Mouse (Mus musculus) hindbrain, embryonic 11.5 days (tissue): ENCODE measurements at regions not wholly inside any gene's neighbourhood (a gene's known extent, or its start where the extent isn't known, plus 50 kb on each side); places are given as distances from the start of the nearest gene placed in this dataset.

Experiments used
- ATAC-seq: fragments of 200-750 bp; cut with Nextera tagmentation; 2 replicates; pipeline ENCODE4 v1.8.0; 2017; ENCODE audit warnings: mild to moderate bottlenecking, moderate TSS enrichment, moderate library complexity; ENCODE audit not compliant: low FRiP score
- DNase-seq: peaks from one replicate; pipeline ENCODE4 v3.0.0-alpha.2; 2015; ENCODE audit warnings: low spot score
- H3K27ac ChIP-seq: fragments of 300-500 bp; sonication (generic); 2 replicates; pipeline ENCODE4 v1.5.1; 2014; ENCODE audit warnings: mild to moderate bottlenecking, low read depth, low read length
- H3K27me3 ChIP-seq: fragments of 300-500 bp; sonication (generic); 2 replicates; pipeline ENCODE4 v1.6.1; 2014; ENCODE audit warnings: mild to moderate bottlenecking, low read length, moderate library complexity, mixed read lengths; ENCODE audit not compliant: control insufficient read depth, insufficient read depth
- H3K36me3 ChIP-seq: fragments of 300-500 bp; sonication (generic); 2 replicates; pipeline ENCODE4 v1.6.1; 2014; ENCODE audit warnings: mild to moderate bottlenecking, low read length, moderate library complexity, mixed read lengths; ENCODE audit not compliant: control insufficient read depth, insufficient read depth
- H3K4me1 ChIP-seq: fragments of 300-500 bp; sonication (generic); replicated peaks from 2 replicates; pipeline ENCODE4 v1.6.1; 2014; ENCODE audit warnings: low read length, mixed read lengths; ENCODE audit not compliant: control insufficient read depth, insufficient read depth
- H3K4me2 ChIP-seq: fragments of 300-500 bp; sonication (generic); replicated peaks from 2 replicates; pipeline ENCODE4 v1.6.1; 2014; ENCODE audit warnings: mild to moderate bottlenecking, low read depth, low read length
- H3K4me3 ChIP-seq: fragments of 300-500 bp; sonication (generic); 2 replicates; pipeline ENCODE4 v1.5.1; 2014; ENCODE audit warnings: low read depth, low read length
- H3K9ac ChIP-seq: fragments of 300-500 bp; sonication (generic); 2 replicates; pipeline ENCODE4 v1.6.1; 2014; ENCODE audit warnings: low read depth, low read length
- H3K9me3 ChIP-seq: fragments of 300-500 bp; sonication (generic); 2 replicates; pipeline ENCODE4 v1.6.1; 2016; ENCODE audit warnings: low read length; ENCODE audit not compliant: control insufficient read depth
- WGBS: fragments of 180-500 bp; shearing (Covaris S2); extraction: QIAGEN DNeasy Blood & Tissue Kit; methylation state at CpG from one replicate; pipeline ENCODE4 v1.1.7; 2014; 5-methylcytosine and 5-hydroxymethylcytosine counted together

DNA sequence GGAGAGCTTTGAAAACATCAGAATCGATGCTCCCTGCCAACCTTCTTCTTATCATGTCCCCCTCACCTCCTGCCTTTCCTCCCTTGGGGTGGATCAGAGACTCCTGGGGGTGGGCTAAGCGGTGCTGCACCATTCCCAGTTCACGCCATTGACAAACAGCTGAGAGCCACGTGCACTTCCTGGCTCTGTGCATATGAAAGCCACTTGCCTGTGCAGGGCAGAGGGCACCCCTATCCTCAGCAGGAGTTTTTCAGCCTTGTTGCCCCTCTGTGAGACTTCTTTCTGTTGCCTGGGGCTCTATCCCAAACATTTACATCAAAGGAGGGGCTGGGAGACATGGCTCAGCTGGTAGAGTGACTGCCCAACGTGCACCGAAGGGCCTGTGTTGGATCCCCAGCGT is 531.1 kb upstream of the Tbx3 start:
- WGBS: 16% methylated on average over 7 of the region's 7 CpGs
- Histone ChIP-seq H3K4me2 (no peak overlapping the region), H3K36me3 (no peaks in the 10 kb centered on the region), H3K4me1 (peaks cover 3% of the 10 kb centered on the region; the same call in 1 of the 2 replicates), H3K9me3 (no peaks in the 10 kb centered on the region), H3K27ac (no peak overlapping the region), H3K27me3 (no peaks in the 10 kb centered on the region), H3K4me3 (no peak overlapping the region), H3K9ac (no peak overlapping the region)
- no peak for ATAC-seq
- no peak for DNase-seq

DNA sequence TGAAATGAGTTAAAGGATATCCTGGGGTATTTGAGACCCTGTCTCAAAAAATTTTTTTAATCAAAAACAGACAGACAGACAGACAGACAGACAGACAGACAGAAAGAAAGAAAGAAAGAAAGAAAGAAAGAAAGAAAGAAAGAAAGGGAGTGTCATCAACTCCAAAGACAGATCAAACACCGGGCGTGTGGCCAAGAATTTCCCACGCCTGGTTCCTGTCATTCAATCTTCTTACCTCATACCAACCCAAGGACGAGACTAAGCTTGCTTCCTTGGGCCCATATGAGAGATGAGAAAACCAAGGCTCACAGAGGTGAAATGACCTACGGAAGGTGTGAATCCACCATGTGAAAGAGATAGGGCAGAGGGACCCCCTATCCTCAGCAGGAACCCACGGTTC is 530.7 kb upstream of the Tbx3 start:
- 80% methylated on average over 6 of the region's 6 CpGs for WGBS
- Histone ChIP-seq H3K4me2 (no peak overlapping the region), H3K4me3 (no peak overlapping the region), H3K27ac (no peak overlapping the region), H3K4me1 (peaks cover 3% of the 10 kb centered on the region; the same call in 1 of the 2 replicates), H3K9me3 (no peaks in the 10 kb centered on the region), H3K27me3 (no peaks in the 10 kb centered on the region), H3K9ac (no peak overlapping the region), H3K36me3 (no peaks in the 10 kb centered on the region)
- no peak for ATAC-seq
- DNase-seq: no peak

DNA sequence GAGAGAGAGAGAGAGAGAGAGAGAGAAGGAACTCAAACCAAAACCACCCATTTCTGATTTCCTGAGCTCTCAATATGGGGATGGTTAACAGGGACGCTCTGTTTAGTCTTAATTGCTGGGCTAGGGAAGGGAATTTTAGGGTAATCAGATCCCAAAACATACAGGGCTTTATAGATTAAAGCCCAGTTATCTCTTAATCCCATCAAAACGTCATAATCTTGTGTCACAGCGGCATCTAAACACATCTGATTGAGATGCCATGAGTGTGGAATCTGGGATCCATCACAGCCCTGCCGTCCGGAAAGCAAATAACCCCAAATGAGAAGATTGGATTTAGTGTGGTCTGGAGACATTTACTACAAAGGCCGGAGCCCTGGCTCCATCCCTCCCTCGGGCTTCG is 527.1 kb upstream of the Tbx3 start:
- Histone ChIP-seq H3K27me3 (no peaks in the 10 kb centered on the region), H3K9ac (no peak overlapping the region), H3K9me3 (no peaks in the 10 kb centered on the region), H3K27ac (no peak overlapping the region), H3K4me1 (peaks cover 3% of the 10 kb centered on the region; the same call in 1 of the 2 replicates), H3K36me3 (no peaks in the 10 kb centered on the region), H3K4me3 (no peak overlapping the region), H3K4me2 (no peak overlapping the region)
- DNase-seq (no peak), ATAC-seq (no peak)
- WGBS: 73% methylated on average over 8 of the region's 8 CpGs

DNA sequence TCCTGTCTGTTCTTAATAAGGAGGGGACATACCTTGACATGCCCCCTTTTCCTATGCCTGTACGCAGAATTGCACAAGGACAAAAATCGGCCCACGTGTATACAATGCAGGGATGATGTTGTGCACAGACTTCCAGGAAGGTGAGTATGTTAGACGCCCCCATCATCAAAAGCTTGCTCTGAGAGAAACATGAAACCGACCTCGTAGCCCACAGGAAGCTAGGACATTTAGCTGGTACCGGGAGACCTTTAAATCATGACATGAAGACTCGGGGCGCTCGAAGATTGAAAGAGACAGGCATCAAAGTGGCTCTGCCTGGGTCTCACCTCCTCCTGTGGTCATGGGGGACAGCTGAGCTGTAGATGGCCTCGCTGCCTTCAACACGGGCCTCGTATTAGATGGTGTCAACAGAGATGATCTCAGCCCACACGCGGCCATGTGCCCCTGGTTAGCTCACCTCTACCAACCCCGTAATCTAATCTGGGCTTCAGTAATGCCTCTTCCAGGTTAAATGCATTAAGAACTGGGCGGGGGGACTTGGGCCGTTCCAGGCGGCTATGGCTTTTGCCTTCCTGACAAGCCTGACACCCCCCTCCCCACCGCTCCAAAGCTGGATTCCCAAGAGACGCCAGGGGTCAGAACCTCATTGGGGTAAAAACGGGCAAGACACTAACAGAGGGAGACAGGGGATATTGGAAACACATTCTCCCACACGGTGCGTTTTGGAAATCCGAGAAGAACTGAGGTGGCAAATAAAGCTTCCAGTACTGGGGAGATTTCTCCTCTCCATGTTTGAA is 520.9 kb upstream of the Tbx3 start:
- H3K27me3 ChIP-seq: no peaks in the 10 kb centered on the region
- H3K36me3 ChIP-seq: no peaks in the 10 kb centered on the region
- H3K27ac ChIP-seq: no peak overlapping the region
- H3K4me1 ChIP-seq: no peaks in the 10 kb centered on the region
- H3K9me3 ChIP-seq: no peaks in the 10 kb centered on the region
- DNase-seq (no peak), ATAC-seq (no peak)
- H3K4me3 ChIP-seq: no peak overlapping the region
- 72% methylated on average over 25 of the region's 25 CpGs for WGBS
- H3K4me2 ChIP-seq: no peak overlapping the region
- H3K9ac ChIP-seq: no peak overlapping the region

DNA sequence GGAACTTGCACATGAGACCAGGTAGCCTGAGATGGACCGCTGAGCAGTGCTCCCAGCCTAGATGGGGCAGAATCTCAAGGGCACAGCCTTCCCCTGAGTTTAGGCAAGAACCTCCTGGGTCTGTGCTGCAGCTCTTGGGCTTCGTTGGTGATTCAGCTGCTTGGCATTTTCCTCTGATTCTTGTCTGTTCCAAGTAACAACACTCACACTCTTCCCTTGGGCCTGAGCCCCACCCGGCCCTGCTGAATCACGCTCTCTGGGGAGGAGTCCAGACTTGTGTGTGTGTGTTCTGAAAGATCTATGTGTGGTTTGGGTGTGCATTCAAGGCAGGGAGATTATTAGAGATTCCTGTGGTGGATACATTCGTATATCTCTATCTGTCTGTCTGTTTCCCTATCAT is 517.4 kb upstream of the Tbx3 start:
- ATAC-seq (no peak), DNase-seq (no peak)
- no peaks in the 10 kb centered on the region for H3K36me3 ChIP-seq
- H3K4me2 ChIP-seq: no peak overlapping the region
- H3K27me3 ChIP-seq: no peaks in the 10 kb centered on the region
- 88% methylated on average over 5 of the region's 5 CpGs for WGBS
- no peak overlapping the region for H3K4me3 ChIP-seq
- H3K9me3 ChIP-seq: no peaks in the 10 kb centered on the region
- H3K4me1 ChIP-seq: no peaks in the 10 kb centered on the region
- no peak overlapping the region for H3K27ac ChIP-seq
- H3K9ac ChIP-seq: no peak overlapping the region

DNA sequence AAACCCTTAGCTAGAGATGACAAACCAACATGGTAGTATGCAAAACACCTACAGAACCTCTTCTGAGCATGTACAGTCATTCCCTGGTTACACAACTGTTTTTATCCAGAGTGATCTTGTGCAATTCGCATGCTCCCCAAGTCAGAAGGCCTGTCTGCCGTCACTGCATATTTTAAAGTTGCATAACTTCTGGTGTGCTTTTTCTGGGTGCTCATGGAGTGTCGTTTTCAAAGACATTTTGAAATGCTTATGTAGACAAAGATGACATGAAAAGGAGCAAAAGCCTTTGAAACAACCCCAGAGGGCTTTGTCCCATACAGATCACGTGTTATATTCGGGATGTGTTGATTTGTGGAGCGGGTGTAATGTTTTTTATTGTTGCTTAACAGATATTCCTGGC is 513.8 kb upstream of the Tbx3 start:
- 87% methylated on average over 6 of the region's 6 CpGs for WGBS
- Histone ChIP-seq H3K9me3 (no peaks in the 10 kb centered on the region), H3K4me3 (no peak overlapping the region), H3K9ac (no peak overlapping the region), H3K36me3 (no peaks in the 10 kb centered on the region), H3K27ac (no peak overlapping the region), H3K4me1 (no peaks in the 10 kb centered on the region), H3K27me3 (no peaks in the 10 kb centered on the region), H3K4me2 (no peak overlapping the region)
- no peak for ATAC-seq
- no peak for DNase-seq

DNA sequence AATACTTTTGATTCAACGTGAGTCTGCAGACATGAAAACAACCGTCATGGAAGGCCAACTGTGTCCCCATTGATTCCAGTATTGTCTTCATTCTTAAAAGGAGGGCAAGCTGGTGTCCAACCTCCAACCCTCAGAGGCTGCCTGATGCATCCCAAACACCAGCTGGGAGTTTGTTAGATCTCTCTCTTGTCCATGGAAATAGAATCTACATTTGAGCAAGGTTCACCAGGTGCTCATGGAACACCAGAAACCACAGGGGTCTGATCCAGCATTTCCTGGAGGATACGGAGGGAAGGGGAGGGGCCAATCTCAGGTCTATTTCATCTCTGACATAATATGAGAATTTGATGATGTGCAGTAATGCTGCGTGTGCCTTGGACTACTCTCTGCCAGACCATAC is 512.3 kb upstream of the Tbx3 start:
- H3K27ac ChIP-seq: no peak overlapping the region
- no peaks in the 10 kb centered on the region for H3K27me3 ChIP-seq
- no peak overlapping the region for H3K9ac ChIP-seq
- H3K4me2 ChIP-seq: no peak overlapping the region
- DNase-seq (no peak), ATAC-seq (no peak)
- no peak overlapping the region for H3K4me3 ChIP-seq
- 77% methylated on average over 4 of the region's 4 CpGs for WGBS
- H3K36me3 ChIP-seq: no peaks in the 10 kb centered on the region
- H3K4me1 ChIP-seq: no peaks in the 10 kb centered on the region
- no peaks in the 10 kb centered on the region for H3K9me3 ChIP-seq

DNA sequence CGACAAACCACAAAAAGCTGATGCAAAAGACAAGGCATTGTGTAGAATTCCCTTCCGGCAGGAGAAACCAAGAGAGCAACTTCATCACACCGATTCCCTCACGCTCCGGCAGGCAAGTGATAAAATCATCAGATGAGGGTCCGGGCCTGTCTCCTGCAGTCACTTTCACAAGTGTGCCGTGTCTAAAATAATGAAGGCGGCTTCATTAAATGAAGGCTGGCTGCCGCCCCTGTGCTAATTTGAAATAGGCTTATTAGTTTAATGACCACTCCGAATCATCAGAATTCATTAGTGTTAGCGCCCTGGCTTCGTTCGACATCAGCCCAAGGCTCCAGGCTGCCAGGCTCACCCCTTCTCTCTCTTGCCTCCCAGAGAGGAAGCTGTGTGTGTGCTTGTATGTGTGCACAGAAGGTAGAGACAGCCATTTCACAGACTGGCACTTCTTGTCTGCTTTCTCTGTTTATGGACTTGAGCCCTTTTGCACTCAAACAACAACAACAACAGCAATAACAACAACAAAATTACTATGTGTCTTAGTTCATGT is 508.3 kb upstream of the Tbx3 start:
- no peak for ATAC-seq
- WGBS: 89% methylated on average over 13 of the region's 13 CpGs
- no peaks in the 10 kb centered on the region for H3K27me3 ChIP-seq
- no peak overlapping the region for H3K4me3 ChIP-seq
- no peak for DNase-seq
- H3K4me2 ChIP-seq: no peak overlapping the region
- no peak overlapping the region for H3K27ac ChIP-seq
- H3K36me3 ChIP-seq: no peaks in the 10 kb centered on the region
- no peak overlapping the region for H3K9ac ChIP-seq
- no peaks in the 10 kb centered on the region for H3K9me3 ChIP-seq
- no peaks in the 10 kb centered on the region for H3K4me1 ChIP-seq

DNA sequence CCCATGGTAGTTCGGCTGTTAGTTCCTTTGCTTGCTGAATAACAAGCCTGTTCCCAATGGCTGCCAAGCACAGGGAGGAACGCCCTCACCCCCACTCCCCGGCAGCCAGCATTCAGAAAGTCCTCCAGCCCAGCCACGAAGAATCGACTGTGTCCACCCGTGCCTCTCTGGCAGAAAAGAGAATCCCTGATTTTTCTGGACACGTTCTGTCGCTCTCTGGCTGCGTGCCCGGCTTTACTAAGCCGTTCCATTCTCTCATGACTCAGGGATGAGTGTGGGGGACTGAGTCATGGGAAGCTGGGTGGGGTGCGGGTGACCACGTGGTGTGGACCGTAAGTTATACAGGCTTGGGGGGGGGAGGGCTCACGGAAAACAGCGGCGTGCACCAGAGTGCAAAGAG is 502.8 kb upstream of the Tbx3 start:
- Histone ChIP-seq H3K4me1 (no peaks in the 10 kb centered on the region), H3K4me3 (no peak overlapping the region), H3K36me3 (no peaks in the 10 kb centered on the region), H3K4me2 (no peak overlapping the region), H3K9me3 (no peaks in the 10 kb centered on the region), H3K27me3 (no peaks in the 10 kb centered on the region), H3K27ac (no peak overlapping the region), H3K9ac (no peak overlapping the region)
- WGBS: 91% methylated on average over 17 of the region's 17 CpGs
- no peak for ATAC-seq
- no peak for DNase-seq
